Comparison of ENCODE assay signal across 1 mouse cellular context in the genomic region with DNA sequence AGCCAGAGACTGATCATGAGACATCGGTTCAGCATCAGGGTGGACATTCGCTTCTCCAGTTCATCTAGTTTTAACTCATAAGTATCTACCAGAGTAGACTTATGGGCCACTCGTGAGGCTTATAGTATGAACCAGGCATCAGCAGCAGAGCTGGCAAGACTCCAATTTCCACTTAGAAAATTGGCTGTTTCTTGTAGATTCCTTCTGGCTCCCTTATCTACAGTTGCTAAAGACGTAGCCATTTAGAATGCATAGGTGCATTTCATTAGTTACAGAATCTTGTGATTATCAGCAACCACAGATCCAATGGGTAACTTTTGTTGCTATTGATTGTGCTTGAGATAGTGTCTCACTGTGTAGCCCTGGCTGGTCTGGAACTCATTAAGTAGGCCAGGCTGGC.
TF ChIP-seq lines count a peak whose summit lies in the region.

No protein-coding gene starts in this region.

TF ChIP-seq in MEL, 35 proteins besides CTCF, POLR2A, EP300 and RAD21 (continued from another document):
- TF ChIP-seq GATA1 (IDR thresholded peaks at IDR 0.05; ENCODE audit: low read depth, low read length) = peak; percentile 94
- 0 out of 2 replicates have a peak, but pooled peaks have one; percentile 31 for TF ChIP-seq HCFC1 (IDR thresholded peaks at IDR 0.05; ENCODE audit: low read depth, low read length)
- TF ChIP-seq RCOR1 (IDR thresholded peaks at IDR 0.05; ENCODE audit: low read depth, low read length) = peak; percentile 52; the same call in 1 of the 2 replicates
- 0 out of 2 replicates have a peak, but pooled peaks have one; percentile 39 for TF ChIP-seq TAL1 (IDR thresholded peaks at IDR 0.05; ENCODE audit: low read length)
- TF ChIP-seq MYB (IDR thresholded peaks at IDR 0.05; ENCODE audit: low read depth, low read length) = no peak
- no peak for TF ChIP-seq ZKSCAN1 (IDR thresholded peaks at IDR 0.05; ENCODE audit: low read depth, low read length)
